Mouse (Mus musculus): ENCODE measurements at regions not wholly inside any gene's neighbourhood (a gene's known extent, or its start where the extent isn't known, plus 50 kb on each side); places are given as distances from the start of the nearest gene placed in this dataset.
"Not testable (repeated sequence)": the region's sequence is repeated elsewhere in the genome, so short reads cannot be mapped to it uniquely, and the experiment has no call there.

GRCm38 (mm10) chr6:48341367-48341766, 54.0 kb upstream of the Krba1 start:
- not testable (repeated sequence) for DNase-seq (ENCODE audit: low spot score)

DNA sequence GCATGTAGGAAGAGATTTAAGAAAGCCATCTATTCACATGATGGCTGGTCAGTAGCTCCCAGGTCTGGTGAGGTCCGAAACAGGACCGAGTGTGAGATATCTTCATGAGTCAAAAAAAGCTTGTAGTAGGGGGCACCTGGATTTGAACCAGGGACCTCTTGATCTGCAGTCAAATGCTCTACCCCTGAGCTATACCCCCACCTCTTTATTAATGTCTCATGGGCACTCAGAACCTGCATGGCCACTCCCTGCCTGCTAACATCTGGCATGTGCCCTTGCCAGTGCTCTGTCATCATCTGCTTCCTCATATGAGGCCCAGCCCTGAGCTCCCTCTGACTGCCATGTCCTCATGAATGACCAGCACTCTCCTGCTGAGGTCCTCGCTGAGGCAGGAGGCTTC, 58.4 kb upstream of the Krba1 start:
- DNase-seq (ENCODE audit: low spot score): not testable (repeated sequence)

GRCm38 (mm10) chr6:48288011-48288410, 107.4 kb upstream of the Krba1 start:
- no peak for DNase-seq (ENCODE audit: low spot score)

- not testable (repeated sequence) for DNase-seq (ENCODE audit: low spot score)
Measured at GRCm38 (mm10) chr6:48279646-48280045, 115.7 kb upstream of the Krba1 start.

GRCm38 (mm10) chr6:48261563-48261962, 133.8 kb upstream of the Krba1 start:
- not testable (repeated sequence) for DNase-seq (ENCODE audit: low spot score)

DNA sequence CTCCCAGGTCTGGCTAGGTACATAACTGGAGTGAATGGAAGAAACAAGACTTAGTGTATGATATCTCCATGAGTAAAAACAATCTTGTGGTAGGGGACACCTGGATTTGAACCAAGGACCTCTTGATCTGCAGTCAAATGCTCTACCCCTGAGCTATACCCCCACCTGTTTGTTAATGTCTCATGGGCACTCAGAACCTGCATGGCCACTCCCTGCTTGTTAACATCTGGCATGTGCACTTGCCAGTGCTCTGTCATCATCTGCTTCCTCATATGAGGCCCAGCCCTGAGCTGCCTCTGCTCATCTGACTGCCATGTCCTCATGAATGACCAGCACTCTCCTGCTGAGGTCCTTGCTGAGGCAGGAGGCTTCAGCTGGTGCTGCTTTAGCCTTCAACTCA, 142.4 kb upstream of the Krba1 start:
- not testable (repeated sequence) for DNase-seq (ENCODE audit: low spot score)

GRCm38 (mm10) chr6:48251954-48252353, 143.4 kb upstream of the Krba1 start:
- no peak for DNase-seq (ENCODE audit: low spot score)

DNA sequence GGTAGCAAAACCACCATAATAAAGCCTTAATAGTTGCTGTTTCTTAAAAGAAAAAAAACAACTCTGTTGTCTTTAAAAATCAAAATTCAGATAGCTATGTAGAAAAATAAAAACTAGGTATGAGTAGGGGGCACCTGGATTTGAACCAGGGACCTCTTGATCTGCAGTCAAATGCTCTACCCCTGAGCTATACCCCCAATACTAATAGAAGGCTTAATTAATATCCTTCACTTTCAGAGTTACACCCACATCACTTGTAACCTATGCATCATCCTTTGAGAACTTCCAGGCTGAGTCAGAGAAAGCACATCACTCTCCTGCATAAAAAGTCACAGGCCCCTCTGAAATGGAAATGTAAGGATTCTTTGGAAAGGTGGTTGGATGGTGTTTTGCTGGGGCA, 151.2 kb upstream of the Krba1 start:
- DNase-seq (ENCODE audit: low spot score): not testable (repeated sequence)

DNA sequence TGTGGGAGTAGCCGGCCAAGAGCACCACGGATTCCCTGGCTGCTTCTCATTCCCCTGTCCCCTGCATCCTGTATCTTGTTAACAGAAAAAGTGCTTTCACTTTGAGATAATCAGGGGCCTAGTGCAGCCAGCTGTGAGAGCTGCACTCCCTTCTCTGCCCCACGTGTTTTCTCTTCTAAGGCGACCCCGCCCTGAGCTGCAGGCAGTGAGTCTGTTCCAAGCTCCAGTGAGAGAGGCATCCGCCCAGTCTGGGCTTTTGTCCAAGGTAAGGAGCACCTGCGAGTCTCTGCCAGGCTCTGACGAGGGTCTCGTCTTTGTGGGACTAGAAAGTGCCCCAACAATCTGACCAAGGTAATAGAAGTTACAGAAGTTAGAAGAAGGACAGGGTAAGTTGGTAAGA, 141.0 kb upstream of the Zfp746 start:
- peak; percentile 51 for DNase-seq (ENCODE audit: low spot score)

DNA sequence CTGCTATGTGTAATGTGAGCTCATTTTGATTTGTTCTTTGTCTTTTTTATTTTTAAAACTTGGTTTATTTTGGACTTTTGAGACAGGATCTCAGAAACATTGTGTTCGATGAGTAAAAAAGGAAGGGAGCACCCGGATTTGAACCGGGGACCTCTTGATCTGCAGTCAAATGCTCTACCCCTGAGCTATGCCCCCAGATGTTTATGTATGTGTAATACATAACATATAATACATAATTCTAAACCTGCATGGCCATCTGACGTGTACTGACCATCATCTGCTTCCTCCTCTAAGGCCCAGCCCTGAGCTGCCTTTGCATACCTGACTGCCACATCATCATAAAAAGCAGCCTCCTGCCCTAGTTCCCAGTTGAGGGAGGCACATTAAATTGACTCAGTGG, 137.8 kb upstream of the Zfp746 start:
- no peak for DNase-seq (ENCODE audit: low spot score)

GRCm38 (mm10) chr6:48222971-48223370, 136.6 kb upstream of the Zfp746 start:
- DNase-seq (ENCODE audit: low spot score): no peak

- DNase-seq (ENCODE audit: low spot score): not testable (repeated sequence)
Measured at GRCm38 (mm10) chr6:48221806-48222205, 135.4 kb upstream of the Zfp746 start.

GRCm38 (mm10) chr6:48215212-48215611, 128.8 kb upstream of the Zfp746 start:
- no peak for DNase-seq (ENCODE audit: low spot score)

GRCm38 (mm10) chr6:48209739-48210138, 123.3 kb upstream of the Zfp746 start:
- no peak for DNase-seq (ENCODE audit: low spot score)

- no peak for DNase-seq (ENCODE audit: low spot score)
Measured at GRCm38 (mm10) chr6:48209103-48209502, 122.7 kb upstream of the Zfp746 start.

GRCm38 (mm10) chr6:48205722-48206121, 119.3 kb upstream of the Zfp746 start:
- DNase-seq (ENCODE audit: low spot score): no peak

- DNase-seq (ENCODE audit: low spot score): no peak
Measured at GRCm38 (mm10) chr6:48199951-48200350, 113.6 kb upstream of the Zfp746 start.

- DNase-seq (ENCODE audit: low spot score): no peak
Measured at GRCm38 (mm10) chr6:48198806-48199205, 112.4 kb upstream of the Zfp746 start.

GRCm38 (mm10) chr6:48197696-48198378, 111.4 kb upstream of the Zfp746 start:
- no peak for DNase-seq (ENCODE audit: low spot score)

- DNase-seq (ENCODE audit: low spot score): not testable (repeated sequence)
Measured at GRCm38 (mm10) chr6:48188363-48188762, 102.0 kb upstream of the Zfp746 start.

GRCm38 (mm10) chr6:48185311-48185710, 98.9 kb upstream of the Zfp746 start:
- no peak for DNase-seq (ENCODE audit: low spot score)

- DNase-seq (ENCODE audit: low spot score): no peak
Measured at GRCm38 (mm10) chr6:48178360-48179120, 92.1 kb upstream of the Zfp746 start.

- peak; percentile 12 for DNase-seq (ENCODE audit: low spot score)
Measured at GRCm38 (mm10) chr6:48177936-48178335, 91.5 kb upstream of the Zfp746 start.

All from ovary, adult 18-20 months (tissue).